Mouse (Mus musculus): ENCODE results near the gene Inpp5a.

Inpp5a gene

GRCm38 (mm10) chr7:139576064-139576686, 187.3 kb downstream of the Inpp5a start:
- DNase-seq (ENCODE audit: low read depth in 2 of 2, low spot score in 2 of 2): no peak

GRCm38 (mm10) chr7:139579261-139579905, 190.5 kb downstream of the Inpp5a start:
- no peak for DNase-seq (ENCODE audit: low read depth in 2 of 2, low spot score in 2 of 2)

DNA sequence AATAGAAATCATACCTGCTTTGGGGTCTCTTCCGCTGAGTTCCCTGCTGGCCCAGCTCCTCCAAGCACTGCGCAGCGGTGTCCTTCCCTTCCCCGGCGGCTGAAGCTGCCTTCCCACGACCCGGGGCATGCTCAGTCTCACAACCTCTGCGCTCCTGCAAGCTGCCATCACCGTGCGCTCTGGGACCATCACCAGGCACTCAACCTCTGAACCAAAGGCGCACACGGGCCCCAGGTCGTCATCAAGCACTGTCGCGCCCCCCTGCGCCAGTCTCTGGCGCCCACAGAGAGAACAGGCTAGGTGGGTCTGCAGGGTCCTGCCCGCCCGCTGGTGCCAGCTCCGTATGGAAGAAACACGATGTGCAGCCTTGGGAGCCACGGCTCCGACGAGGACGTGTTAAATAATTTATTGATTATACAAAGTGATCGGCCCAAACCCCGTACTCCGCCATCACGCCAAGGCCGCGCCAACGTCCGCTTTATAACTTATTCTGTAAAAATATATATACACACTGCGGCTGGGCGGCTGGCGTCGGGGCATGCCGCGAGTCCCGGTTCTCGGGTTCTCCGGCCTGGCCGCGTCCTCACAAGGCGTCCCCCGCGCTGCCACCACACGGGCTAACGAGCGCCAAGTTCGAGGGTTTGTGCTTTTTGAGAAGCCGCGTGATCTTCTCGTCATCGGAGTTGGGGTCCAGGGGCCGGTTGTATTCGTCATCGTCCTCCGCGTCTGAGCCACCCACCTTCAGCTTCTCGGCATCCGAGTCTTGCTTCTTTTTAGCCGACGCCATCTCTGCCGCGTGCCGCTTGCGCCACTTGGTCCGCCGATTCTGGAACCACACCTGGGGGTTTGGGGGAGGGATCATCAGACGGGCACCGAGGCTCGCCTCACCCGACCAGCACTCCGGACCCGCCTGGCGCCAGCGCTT, 192.2 kb downstream of the Inpp5a start:
- no peak for DNase-seq (ENCODE audit: low read depth in 2 of 2, low spot score in 2 of 2)

GRCm38 (mm10) chr7:139581801-139582571, 193.1 kb downstream of the Inpp5a start:
- no peak for DNase-seq (ENCODE audit: low read depth in 2 of 2, low spot score in 2 of 2)

GRCm38 (mm10) chr7:139582595-139582994, 193.7 kb downstream of the Inpp5a start, which contains the start of gene Nkx6-2:
TSS of gene Nkx6-2 (minus strand) at chr7:139582797.
- no peak for DNase-seq (ENCODE audit: low read depth in 2 of 2, low spot score in 2 of 2)

DNA sequence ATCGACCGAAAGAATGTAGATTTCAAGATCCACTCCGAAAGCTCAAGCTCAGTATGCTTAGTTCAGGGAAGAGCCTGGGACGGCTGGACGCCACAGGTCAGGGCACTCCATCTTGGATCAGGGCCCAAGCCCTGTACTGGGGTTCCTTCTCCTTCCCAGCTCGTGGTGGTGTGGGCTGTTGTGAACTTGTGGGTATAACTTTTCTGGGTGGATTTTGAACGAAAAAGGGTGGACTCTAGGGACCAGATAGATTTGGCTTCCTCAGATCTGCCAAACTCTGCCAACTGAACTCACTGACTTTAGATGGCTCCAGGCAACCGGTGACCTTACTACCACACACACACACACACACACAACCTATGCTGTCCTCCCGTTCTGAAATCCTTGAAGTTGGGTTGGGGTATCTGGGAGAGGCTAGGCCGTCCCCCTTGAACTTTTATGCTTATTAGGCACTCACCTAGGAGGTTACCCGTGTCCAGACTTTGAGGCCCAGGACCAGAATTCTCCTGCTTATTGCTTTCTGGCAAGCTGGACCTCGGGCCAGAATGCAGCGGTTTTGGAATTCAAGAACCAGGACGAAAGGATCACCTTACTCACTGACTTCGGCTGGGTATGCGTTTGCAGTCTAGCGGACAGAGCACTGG, 194.3 kb downstream of the Inpp5a start:
- DNase-seq (ENCODE audit: low read depth in 2 of 2, low spot score in 2 of 2): no peak

DNA sequence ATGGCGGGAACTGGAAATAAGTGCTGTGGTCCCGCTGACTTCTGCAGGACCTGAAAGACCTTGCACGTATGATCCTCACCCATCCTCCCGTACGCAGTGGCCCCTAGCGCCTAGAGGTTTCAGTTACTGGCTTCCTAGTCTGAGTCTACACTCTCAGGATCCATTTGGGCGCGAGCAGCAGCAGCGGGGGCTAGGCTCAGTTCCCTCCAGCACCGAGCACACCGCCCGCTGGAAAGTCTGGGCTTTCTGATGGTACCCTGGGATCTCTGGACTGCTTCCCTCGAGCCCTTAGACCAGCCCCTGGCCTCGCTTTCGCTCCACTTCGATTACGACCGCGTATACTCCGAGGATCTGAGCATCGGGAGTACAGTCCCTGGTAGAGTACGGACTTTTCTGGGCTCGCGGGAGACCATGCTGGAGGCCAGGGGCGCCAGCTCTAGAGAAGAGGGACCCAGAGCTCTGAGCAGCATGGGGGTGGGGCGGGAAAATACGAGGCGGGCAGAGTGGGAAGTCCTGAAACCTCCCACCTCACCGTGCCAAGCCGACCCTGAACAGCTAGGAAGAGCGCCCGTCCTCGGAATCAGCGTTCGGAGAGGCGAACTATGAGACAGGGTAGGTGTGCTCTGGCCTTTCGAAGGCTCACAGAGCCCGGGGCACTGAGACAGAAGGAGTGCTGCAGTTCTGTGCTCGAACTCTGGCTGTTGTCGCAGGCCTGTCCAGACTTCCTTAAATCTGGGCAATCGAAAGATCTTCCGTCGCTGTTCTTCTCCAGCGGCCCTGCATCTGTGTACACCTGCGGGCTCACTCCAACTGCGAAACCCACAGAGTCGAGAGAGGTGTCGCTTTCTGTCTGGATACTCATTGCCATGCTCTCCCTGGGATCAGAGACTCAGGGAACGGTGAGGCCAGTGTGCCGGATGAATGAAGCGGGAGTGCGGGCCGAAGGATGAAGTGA, 195.6 kb downstream of the Inpp5a start:
- no peak for DNase-seq (ENCODE audit: low read depth in 2 of 2, low spot score in 2 of 2)

DNA sequence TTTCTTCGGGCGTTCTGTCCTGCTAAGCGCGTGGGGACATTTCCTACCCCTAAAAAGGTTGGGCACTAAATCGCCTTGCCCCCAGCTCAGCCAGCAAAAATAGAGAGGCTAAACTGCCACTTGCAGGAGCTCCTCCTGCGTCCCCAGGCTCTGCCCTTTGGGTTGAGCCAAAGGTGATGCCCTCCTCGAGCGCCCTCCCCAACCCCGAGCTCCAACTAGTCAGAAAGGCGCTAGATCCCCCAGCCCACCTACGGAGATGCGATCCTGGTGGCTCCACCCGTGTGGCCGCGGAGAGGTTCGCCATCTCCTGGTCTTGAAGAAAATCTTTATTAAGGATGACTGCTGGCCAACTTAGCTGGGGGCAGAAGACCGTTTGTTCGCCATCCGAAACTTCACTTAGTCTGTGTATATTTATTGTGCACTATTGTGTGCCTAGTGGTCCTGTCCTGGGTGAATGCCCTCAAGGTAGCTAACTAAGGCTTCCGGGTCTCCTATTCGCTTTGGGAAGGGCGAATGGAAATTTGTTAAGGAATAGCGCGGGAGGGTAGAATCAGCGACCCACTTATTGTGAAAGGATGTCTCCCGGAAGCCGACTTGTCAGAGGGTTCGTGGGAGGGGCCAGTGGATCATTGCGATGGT, 196.4 kb downstream of the Inpp5a start:
- DNase-seq (ENCODE audit: low read depth in 2 of 2, low spot score in 2 of 2): no peak

DNA sequence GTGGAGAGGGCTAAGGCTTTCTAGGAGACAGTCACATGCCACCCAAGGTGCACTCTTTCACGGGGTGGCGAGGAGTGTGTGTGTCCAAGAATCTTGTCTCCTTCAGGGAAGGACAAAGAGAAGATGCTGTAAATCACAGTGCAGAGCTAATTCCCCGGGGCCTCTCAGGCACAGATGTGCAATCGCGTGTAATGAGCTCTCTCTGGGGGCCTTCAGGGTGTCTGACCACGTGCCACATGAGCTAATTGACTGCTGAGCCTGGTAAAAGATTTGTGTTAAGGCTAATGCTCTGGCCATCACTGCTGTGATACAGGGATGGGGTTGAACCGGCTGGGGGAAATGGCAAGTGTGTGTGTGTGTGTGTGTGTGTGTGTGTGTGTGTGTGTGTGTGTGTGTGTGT, 199.0 kb downstream of the Inpp5a start:
- no peak for DNase-seq (ENCODE audit: low read depth in 2 of 2, low spot score in 2 of 2)

GRCm38 (mm10) chr7:139590302-139590701, 201.4 kb downstream of the Inpp5a start:
- no peak for DNase-seq (ENCODE audit: low read depth in 2 of 2, low spot score in 2 of 2)

DNA sequence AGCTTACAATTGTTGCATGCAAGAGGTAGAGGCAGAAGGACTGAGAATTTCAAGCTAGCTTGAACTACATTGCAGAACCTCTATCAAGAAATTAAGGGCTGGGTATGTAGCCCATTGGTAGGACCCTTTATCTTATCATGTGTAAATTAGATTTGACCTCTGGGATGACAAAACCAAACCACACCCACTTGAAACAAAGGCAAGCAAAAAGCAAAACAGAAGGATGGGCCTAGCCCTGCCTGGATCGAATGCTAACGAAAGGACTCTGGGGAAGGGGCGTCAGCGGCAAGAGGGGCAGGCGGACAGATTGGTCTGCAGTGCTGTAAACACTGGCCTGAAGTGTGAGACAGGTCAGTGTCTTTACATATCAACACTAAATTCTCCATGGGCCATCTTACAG, 202.4 kb downstream of the Inpp5a start:
- no peak for DNase-seq (ENCODE audit: low read depth in 2 of 2, low spot score in 2 of 2)

GRCm38 (mm10) chr7:139595311-139595710, 206.4 kb downstream of the Inpp5a start:
- DNase-seq (ENCODE audit: low read depth in 2 of 2, low spot score in 2 of 2): no peak

- no peak for DNase-seq (ENCODE audit: low read depth in 2 of 2, low spot score in 2 of 2)
These were observed 207.0 kb downstream of the Inpp5a start for GRCm38 (mm10) chr7:139595862-139596261.

DNA sequence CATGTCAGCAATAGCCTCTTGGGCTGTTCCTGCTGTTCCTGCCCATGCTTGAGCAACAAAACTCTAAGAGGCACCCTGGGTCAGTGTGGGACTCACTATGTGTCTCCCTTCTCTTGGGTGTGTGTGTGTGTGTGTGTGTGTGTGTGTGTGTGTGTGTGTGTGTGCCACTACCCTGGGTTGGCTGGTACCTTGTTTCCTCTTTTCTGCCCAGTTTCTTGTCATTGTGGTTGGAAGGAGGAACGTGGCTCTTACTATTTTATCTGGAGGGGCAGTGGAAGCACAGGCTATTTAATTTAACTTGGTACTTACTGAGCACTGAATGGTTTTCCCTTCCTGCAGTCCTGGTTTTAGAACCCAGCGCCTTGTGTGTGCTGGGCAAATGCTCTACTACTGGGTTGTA, 221.4 kb downstream of the Inpp5a start:
- DNase-seq (ENCODE audit: low read depth in 2 of 2, low spot score in 2 of 2): no peak

- peak in 1 of 2 experiments; percentile 28 for DNase-seq (ENCODE audit: low read depth in 2 of 2, low spot score in 2 of 2)
These were observed 227.2 kb downstream of the Inpp5a start for GRCm38 (mm10) chr7:139615767-139616766.

DNA sequence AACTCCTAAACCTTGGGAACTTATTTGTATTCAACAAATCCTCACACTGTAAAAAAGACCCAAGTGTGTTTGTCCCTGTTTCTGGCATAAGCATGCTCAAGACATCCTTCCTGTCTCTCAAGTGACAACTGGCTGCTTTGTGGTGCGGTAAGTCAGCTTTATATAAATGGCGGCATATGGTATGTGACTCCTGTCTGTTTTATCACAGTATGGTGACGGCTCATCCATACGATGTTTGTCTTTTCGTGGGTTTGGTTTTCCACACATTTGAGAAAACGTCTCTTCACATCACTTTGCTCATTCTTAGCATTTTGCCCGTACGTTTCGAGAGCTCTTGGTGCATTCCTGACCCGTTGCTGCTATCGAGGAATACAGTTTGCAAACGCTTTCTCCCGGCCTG, 233.7 kb downstream of the Inpp5a start:
- no peak for DNase-seq (ENCODE audit: low read depth in 2 of 2, low spot score in 2 of 2)

- DNase-seq (ENCODE audit: low read depth in 2 of 2, low spot score in 2 of 2): no peak
These were observed 236.2 kb downstream of the Inpp5a start for GRCm38 (mm10) chr7:139625156-139625555.
